Mouse (Mus musculus) kidney, adult 18-20 months (tissue): ENCODE measurements around the gene Hadha.

Experiments
- DNase-seq: peaks from one replicate; pipeline ENCODE4 v3.0.0; 2021

Hadha gene

DNA sequence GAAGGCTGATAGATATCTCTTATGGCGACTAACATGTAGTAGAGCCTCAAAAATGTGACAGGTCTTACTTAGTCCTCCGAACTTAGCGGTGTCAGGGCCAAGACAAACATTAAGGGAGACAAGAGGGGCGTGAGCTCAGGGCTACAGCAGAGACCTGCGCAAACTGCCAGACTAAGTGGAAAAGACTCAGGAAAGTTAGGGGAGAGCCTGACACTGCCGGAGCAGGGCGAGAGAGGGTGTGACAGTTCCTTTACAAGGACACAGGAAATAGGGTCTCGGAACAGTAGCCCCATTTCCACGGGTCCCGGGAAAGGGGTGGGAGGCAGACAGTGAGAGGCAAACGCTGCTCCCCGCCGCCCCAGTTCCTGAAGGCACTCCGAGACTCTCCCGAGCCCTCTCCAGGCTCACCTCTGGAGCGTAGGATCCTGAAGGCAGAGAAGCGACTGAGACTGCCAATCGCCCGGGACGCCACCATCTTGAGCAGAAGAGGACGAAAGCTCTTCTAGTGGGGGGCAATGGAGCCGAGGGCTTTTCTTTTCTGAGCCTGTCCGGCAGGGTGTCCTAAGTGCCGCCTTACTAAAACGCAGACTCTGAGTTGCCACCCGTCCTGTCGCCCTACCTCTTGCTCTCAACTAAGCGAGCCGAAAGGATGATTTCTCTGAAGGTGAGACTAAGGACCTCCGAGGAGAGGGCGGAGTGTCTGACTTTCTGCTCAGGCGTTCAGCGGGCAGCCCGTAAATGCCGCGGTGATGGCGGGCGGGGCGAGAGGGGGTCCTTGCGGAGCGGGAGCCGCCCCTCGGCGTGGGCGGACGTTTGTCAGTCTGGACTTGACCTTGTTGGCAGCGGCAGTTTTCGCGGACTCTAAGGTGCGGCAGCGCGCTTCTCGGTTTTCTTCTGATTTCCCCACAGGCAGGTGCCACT is at the start of gene Hadha, which contains the start of gene Hadhb:
Gene Hadha (minus strand): TSS at position 689 of the 921 bp plus-strand sequence.
Gene Hadhb (plus strand): TSS at position 775 of the 921 bp plus-strand sequence.
- DNase-seq: peak; percentile 97

DNA sequence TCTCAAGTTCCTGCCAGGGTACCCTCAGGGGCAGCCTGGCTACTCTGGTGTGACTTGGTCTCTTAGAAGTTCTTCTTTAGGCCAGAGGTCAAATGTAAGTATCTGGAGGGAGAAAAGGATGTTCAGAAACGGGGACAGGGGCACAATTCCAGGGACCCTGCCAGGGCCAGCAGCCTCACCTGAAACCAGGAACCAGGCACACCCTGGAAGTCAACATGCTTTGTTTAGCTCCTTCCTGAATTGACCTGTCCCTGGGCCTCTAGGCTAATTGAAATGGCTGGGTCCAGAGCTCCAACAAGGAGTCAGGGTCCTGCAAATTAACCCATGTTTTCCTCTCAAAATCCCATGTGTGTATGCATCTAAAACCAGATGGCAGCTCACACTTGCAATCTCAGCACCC is 49.5 kb upstream of the Hadha start:
- DNase-seq: no peak

DNA sequence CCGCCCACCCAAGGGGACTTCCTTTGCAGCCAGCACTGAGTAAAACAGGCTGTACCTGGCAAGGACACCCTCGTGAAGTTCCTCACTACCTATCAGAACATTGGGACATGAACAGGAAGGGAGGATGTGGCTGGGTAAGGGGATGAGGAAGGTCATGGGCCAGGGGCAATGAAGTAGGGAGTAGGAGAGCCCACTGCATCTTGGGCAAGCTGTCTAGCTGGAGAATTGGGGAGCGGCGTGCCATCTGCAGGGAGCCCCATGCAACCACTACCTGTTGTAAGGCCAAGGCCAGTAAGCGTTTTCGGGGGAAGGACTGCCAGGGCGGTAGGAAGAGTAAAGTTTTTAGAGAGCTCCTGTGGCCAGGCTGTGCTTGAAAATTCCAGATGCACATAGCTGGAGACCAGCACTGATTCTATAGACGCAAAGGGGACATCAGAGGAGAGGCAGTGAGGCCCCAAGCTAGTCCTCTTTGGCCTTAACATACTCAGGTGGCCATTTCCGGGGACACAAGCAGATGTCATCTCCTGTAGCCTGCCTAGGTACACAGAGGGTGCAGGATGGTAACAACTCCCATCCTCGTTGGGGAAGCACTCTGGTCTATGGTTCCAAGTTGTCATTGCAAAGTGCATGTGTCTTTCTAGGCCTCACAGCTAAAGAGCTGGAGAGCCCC is 48.4 kb upstream of the Hadha start:
- DNase-seq: no peak

DNA sequence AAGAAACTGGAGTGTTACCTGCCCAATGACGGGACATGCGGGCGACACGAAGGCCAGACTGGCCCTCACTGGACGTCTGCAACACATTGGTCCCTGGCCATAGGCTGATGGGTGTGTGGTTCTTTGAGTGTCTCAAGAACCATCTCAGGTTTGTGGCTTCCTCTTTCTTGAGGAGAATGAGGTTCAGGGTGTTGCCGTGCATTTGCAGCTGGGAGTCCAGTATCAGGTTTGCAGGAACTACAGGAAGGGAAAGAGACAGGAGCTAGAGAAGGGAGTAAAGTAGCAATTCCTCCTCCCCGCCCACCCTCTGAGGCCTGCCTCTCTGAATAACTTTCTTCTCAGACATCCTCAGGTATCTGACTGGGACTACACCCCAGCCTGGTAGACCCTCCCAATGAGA is 47.3 kb upstream of the Hadha start:
- no peak for DNase-seq

DNA sequence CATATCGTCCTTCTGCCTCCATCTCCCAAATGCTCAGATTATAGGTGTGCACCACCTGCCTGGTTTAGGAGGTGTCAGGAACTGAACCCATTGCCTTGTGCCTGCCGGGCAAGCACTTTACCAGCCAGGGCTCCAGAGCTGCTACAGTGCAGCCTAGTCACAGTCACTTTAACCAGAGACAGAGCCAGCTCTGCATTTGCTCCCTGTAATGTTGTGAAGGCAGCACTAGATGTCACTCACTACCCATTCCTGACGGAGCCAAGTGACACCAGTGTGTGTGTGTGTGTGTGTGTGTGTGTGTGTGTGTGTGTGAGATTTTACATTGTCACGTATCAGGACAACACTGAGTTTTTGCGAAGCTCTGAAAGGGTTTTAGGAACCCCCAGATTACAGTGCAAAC is 46.6 kb upstream of the Hadha start:
- DNase-seq: peak; percentile 18

DNA sequence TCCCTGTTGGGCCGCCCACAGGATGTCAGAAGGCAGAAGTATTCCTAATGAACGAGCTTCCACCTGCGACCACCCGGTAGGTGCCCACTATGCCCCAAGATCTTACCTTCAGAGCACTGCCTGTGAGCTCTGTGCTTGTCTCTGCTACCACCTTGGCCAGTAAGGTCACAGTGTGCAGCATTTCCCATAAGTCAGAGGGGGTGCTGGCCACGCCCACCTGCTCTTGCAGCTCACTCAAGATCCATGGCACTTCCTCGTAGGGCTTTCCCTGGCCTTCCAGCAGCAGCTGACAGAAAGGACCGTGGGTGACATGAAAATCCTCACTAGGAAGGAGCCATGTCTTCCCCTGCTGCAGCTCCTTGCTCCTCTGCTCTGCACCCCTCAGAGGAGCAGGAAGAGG is 43.3 kb upstream of the Hadha start:
- no peak for DNase-seq

DNA sequence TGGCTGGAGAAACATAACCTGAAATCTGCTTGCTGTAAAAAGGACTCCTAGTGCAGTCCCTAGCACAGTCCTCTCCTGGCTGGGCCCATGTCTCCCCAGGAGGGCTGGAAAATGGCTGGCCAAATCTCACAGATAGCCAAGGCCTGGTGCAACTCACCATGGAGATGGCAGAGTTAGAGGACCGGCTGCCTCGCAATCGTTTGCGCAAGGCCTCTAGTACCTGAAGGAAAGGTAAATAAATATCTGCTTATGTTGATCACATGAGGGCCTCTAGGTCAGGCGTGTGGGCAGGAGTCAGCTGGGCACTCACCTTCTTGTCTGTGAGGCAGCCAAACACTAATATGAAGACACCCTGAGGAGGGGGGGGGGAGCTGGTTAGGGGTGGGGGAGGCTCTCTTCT is 40.4 kb upstream of the Hadha start:
- DNase-seq: no peak

DNA sequence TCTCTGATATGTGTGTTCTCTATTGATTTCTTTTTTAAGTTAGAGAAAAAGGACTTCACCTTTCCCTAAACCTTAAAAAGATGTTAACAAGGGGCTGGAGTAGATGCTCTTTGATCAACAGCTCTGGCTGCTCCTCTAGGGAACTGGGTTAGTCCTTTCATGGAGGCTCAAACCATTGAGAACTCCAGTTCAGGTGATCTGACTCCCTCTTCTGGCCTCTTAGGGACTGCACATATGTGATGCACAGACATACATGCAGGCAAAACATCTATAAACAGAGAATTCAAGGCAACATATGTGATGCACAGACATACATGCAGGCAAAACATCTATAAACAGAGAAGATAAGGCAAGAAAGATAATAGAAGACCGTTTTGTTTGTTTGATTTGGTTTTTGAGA is 37.5 kb upstream of the Hadha start:
- no peak for DNase-seq

DNA sequence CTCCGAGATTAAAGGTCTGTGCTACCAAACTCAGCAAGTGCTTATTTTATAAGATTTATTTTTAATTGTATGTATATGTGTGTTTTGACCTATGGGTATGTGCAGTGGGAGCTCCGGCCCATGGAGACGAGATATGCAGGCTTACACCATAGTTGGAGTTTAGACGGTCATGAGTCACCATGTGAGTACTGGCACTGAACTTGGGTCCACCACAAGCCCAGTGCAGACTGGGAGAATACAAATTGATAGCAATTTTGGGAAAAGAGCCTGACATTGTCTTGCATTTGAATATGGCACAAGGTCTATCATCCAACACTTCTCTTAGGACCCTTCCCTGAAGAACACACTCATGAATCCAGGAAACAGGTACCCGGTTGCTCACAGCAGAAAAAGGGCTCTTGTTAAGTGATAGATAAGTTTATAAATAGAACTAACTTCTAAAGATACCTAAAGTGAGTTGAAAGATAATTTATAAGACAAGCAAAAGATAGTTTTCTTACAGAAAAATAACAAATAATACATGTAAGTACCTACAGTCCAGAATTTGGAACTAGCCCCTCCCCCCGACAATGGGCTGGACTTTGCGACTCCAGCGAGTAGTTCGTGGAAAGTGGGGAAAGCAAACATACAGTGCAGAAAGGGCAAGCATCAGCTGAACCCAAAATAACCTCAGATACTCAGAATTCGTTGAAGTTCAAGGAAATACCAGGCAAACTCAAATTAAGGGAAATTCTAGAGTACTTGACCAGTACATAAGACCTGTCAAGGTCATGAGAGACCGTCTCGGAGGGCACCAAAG is 32.9 kb upstream of the Hadha start:
- no peak for DNase-seq

DNA sequence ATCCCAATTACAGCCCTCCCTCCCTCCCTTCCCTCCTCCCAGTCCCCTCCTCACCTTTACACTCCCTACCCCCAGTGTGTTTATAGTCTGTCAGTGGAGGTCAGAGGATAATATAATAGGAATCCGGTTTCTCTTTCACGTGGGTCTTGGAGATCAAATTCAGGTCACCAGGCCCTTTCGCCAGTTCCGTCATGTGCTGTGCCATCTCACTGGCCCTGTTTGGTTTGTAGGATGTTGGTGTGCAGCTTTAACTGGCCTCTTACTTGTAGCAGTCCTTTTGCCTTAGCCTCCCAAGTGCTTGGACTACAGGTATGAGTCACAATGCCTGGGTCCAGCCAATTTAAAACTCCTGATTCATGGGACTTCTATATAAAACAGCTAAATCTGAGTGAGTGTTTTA is 20.8 kb upstream of the Hadha start:
- no peak for DNase-seq

DNA sequence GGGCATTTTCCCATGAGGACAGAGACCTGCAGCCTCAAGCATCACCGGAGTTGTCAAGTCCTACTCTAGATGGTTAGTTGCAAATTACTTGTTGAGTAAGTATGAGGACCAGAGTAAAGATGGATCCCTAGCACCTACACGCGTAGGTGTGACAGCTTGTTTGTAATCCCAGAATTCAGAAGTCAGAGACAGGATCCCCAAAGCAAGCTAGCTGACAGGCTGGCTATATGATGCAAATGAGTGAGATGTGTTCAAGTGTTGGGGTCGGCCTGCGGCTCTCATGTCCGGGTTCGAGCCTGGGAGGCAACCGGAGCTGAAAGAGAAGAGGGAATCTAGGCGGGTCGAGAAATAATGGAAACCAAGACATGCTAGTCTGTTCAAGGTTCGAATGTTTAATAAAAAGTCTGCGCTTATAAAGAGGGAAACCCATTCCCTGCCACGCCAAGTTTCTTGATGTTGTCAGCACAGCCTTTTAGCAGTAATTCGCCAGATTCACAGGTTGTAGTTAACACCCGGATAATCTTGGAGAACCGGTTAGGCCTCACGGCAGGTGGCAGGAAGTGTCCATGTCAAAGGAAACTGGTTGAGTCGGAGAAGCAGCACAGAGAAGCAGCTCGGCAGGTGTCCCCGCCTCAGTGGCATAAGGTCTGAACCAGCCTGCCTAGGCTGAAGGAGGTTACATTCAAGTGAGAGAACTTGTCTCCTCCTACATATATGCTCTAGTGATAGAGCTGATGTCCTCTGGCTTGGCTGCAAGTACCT is 18.1 kb upstream of the Hadha start:
- no peak for DNase-seq

DNA sequence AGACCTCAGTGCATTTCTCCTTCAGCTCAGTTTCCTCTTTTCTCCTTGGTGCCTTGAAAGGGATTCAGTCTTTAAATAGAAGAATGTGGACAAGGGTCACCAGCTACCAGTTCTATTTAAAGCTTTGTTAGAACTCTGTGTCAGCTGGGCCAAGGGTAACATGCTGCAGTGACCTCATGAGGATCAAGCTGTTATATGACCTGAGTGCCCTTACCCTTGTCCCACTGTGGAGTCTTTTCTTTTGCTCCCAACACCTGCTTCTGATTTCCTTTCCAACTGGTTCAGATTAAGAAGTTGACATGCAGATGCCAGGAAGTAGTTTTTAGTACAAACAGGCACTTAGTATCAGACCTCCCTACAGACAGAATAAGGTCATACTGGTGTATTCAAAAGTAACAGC is 17.2 kb upstream of the Hadha start:
- DNase-seq: no peak

DNA sequence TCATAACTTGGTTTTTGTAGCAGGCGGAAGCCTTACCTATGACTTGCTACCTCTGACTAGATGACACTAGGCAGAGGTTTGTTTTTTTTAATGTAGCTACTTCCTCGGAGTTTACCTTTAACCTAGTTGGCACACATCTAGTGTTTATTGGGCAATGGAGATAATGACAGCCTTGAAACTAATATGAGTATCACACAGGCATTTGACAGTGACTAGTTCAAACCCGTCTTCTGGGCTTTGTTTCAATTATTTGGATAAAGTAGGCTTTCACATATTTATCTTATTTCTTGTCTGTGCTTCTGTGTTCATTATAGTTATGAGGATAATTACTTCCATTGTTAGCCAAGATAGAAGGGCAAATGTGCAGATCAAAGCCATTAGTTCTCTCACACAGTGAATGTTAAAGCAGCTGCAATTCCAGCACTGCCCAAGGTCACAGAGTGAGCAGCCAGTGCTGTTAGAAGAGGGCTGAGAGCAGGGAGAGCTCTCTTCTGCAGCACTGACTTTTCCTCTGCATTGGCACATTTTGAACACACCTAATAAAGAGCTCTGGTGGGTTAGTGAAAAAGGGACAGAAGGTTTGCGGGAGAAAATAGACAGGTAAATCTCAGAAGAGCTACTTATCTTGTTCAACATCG is 15.5 kb upstream of the Hadha start:
- DNase-seq: no peak

DNA sequence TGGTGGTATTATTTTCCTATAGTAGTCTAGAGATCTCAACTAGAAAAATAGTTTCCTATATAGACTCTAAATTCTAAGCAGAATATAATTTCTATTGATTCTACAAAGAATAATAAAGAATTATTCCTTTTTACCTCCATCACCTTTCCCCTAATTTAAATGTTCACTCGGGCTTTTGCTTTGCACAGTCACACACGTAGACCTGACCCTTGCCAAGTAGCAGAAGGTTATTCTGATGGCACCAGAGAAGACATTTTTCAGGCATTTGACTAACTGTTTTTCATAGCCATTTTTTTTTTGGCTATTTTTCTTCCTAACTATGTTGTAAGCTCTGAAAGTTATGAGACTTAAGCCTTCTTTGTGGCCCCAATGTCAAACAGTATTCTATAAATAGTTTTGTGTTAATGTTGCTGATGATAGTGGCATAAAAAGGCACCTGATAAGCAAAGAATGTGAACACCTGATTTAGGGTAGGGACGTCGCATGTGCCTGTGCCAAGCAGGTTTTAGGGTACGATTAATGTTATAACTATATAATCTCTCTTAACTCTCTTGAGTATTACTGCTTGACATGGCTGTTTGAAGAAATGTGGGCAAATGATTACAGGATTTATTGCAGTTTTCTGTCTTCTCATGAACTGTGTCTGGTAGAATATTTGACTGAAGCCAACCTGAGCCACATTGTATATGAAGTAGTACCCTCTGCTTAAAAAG is 10.4 kb upstream of the Hadha start:
- DNase-seq: no peak

DNA sequence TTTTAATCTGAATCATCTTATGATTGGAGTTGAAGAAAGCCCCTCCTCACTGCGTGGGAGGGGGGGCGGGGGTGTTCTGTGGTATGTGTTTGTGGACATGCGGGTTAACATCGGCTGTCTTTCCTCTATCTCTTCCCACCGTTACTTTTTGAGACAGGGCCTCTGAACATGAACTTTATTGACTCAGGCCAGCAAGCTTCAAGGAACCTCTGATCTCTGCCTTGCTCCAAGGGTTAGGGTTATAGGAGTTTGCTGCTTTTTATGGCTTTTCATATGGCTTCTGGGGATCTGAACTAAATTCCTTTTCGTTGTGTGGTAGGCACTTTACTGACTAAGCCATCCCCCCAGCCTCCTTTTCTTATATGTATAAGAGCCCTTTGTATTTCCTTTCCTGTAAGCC is 7.4 kb upstream of the Hadha start:
- no peak for DNase-seq

DNA sequence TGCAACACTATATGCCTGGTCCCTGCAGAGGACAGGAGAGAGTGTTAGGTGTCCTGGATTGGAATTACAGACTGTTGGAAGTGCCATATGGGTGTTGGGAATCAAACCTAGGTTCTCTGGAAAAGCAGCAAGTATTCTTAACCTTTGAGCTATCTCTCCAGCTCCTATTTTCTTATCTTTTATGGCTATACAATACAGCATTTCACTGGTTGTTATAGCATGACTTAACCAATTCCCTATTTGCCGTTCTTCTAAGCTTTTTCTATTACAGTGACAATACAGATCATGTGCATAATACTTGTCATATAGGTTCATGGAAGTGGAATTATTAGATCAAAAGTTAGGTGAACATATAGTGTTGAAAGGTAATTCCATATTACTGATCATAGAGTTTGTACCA is 6.9 kb upstream of the Hadha start:
- no peak for DNase-seq

DNA sequence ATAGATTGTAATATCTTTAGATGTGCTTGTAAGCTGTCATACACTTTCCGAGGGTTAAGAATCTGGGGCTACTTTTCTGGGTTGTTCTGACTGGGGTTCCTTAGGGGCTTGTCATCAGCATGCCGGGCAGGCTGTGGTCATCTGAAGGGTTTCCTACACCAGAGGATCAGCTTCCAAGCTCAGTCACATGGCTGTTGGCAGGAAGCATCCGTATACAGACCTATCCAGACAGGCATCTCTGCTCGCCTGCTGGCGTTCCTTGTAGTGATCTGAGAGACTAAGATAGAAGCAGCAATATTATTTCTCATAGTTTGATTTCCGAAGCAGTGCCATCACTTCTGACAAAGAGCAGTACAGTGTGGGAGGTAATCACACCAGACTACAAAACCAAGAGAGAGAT is 4.6 kb upstream of the Hadha start:
- no peak for DNase-seq

DNA sequence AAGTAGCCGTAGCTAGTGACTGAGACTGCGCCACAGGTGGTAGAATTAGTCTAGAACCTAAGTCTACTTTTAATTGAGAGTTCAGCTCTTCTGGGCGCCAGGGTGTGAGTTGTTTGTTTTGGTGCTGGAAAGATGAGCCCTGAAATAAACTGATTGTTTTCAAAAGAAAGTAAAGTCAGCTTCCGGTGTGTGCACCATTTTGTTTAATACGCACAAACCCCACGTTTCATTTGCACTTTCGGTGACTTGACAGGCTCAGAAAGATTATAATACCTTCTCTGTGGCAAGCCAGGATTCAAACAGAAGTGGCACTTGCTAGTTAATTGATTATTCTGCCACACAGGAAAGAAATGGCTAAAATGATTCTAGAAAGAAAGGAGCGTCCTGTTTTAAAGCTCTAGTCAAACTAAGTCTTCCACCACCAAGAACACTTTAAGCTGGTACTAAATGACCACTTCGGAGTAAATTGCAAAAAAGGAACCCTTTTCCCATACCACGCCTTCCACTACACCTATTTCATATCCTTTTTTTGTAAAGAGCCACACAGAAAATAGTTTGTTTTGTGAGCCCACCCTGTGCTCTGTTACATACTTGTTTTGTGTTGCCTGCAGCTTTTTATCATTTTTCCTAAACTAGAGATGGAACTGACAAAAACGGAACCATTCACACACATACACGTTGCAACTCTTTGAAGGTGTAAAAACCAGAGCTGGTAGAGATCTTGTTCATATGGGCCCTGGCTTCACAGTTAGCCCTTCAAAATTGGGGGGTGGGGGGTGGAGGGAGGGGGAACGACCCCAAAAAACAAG is 1.1 kb upstream of the Hadha start:
- no peak for DNase-seq

DNA sequence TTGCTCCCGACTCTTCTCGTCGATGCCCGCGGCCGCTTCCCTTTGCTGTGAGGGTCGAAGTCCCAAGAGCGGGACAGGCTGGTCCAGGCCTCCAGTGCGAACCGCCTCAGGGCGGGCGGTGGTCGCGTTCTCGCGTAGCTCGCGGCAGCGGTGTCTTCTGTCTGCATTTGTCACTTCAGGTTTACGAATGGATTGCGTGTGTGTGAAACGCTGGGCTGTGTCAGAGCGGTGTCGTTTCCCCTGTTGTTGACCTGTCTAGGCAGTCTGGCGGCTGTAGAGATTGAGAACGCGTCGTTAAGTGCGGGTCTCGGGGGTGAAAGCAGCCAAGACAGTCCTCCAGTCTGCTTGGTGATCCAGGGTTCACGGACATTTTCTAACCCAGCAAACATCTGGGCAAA is 432 bp upstream of the Hadha start:
- DNase-seq: no peak

DNA sequence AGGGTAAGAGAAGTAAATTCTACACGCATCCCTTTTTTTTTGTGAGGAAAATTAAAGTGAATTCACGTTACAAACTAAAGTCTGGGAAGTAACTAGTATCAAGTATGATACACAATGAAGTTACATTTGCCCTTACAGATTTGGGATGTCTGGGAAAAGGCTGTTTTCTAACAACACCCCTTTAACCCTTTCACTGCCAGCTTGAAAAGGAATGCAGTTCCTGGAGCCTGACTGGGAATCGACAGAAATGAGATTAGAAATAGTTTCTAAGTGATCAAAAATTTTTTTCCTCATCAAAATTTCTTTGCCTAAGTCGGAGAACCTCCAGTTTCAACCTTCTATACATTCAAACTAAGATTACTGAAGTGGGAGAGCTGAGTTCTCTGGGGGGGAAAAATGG is 949 bp downstream of the Hadha start:
- DNase-seq: no peak

DNA sequence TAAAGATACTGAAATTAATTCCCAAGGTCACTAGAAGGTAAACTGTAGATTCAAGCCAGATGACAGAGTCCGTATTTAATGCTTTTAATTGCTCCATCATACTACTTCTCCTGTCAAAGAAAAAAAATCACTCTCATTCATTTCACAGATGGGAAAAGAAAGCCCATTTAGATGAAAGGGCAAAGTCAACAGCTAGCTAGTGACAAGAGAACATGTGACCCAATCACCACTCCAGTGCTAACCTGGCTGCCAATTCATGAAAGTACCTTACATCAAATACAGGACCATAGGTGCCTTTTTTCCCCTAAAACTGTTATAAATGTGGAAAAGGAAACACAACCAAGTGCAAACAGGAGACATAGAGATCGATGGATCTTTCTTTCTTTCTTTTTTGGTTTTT is 1.7 kb downstream of the Hadha start:
- DNase-seq: no peak
